In the genomic region with DNA sequence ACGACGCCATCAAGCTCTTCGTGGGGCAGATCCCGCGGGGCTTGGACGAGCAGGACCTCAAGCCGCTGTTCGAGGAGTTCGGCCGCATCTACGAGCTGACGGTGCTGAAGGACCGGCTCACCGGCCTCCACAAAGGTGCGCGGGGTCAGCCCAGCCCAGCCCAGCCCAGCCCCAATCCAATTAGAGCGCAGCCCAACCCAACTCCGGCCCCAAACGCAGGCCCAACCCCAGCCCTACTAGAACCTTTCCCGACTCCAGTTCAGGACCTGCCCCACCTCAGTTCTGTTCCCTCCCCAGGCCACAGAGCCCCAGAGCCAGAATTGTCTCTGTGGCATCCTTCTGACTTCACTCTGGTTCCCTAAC, we compare ENCODE assay signal across 1 mouse cellular context.
TF ChIP-seq lines count a peak whose summit lies in the region.

No protein-coding gene starts in this region.

TF ChIP-seq in CH12.LX, 34 proteins besides CTCF, POLR2A, EP300 and RAD21 (continued from another document):
- TF ChIP-seq SMC3 (IDR thresholded peaks at IDR 0.05; ENCODE audit: low read depth, low read length) (no peak), E2F4 (IDR thresholded peaks at IDR 0.05; ENCODE audit: insufficient replicate concordance, low read depth, low read length) (no peak), MYC (IDR thresholded peaks at IDR 0.05; ENCODE audit: low read depth, low read length) (no peak), MEF2A (IDR thresholded peaks at IDR 0.05; ENCODE audit: borderline replicate concordance, low read depth, low read length) (no peak), ZNF384 (IDR thresholded peaks at IDR 0.05; ENCODE audit: low read depth, low read length) (no peak), PAX5 (IDR thresholded peaks at IDR 0.05; ENCODE audit: low read length) (no peak), ELF1 (IDR thresholded peaks at IDR 0.05; ENCODE audit: low read depth, low read length) (no peak), UBTF (IDR thresholded peaks at IDR 0.05; ENCODE audit: low read depth, low read length) (no peak), ZKSCAN1 (IDR thresholded peaks at IDR 0.05; ENCODE audit: borderline replicate concordance, low read depth, low read length) (no peak), CHD2 (IDR thresholded peaks at IDR 0.05; ENCODE audit: low read length) (no peak), CHD1 (IDR thresholded peaks at IDR 0.05; ENCODE audit: low read depth, low read length) (no peak)
